Mouse (Mus musculus) liver, embryonic 14.5 days (tissue): ENCODE measurements around the gene Shcbp1l. TPM values are rescaled to one million over a fixed set of nuclear protein-coding genes. Genes with fewer than 3 reads are reported as not detected.
"Not testable (repeated sequence)": the region's sequence is repeated elsewhere in the genome, so short reads cannot be mapped to it uniquely, and the experiment has no call there.

Source experiments
- ATAC-seq: fragments of 200-750 bp; cut with Nextera tagmentation; 2 replicates; pipeline ENCODE4 v1.8.0; 2017; ENCODE audit warnings: moderate number of reproducible peaks, mild to moderate bottlenecking, moderate library complexity; ENCODE audit not compliant: insufficient read depth
- DNase-seq, 3 experiments: peaks; one replicate each; pipeline ENCODE4 v3.0.0-alpha.2; 2012 to 2013; ENCODE audit warnings: low read depth in 3 of 3, low spot score in 3 of 3
- H3K27ac ChIP-seq: fragments of 300-500 bp; sonication (generic); 2 replicates; pipeline ENCODE4 v1.5.1; 2014; ENCODE audit warnings: moderate library complexity, mild to moderate bottlenecking, control low read depth, inconsistent platforms
- H3K27me3 ChIP-seq: fragments of 300-500 bp; sonication (generic); 2 replicates; pipeline ENCODE4 v1.6.1; 2014; ENCODE audit warnings: mild to moderate bottlenecking, low read length, moderate library complexity; ENCODE audit not compliant: control insufficient read depth, insufficient read depth
- H3K36me3 ChIP-seq: fragments of 300-500 bp; sonication (generic); replicated peaks from 2 replicates; pipeline ENCODE4 v1.6.1; 2014; ENCODE audit warnings: low read depth; ENCODE audit not compliant: control insufficient read depth, insufficient read depth
- H3K4me1 ChIP-seq, 2 experiments: fragments of 200-500 bp in 1 of 2; fragments of 300-500 bp in 1 of 2; sonication (generic) in 1 of 2; replicated peaks; 2 replicates each; pipeline ENCODE4 v1.6.1; 2012 to 2014; ENCODE audit warnings: antibody characterized with exemption in 1 of 2, inconsistent platforms in 1 of 2, low read length in 1 of 2; ENCODE audit not compliant: control insufficient read depth in 2 of 2, insufficient read depth in 2 of 2
- H3K4me2 ChIP-seq: fragments of 300-500 bp; sonication (generic); 2 replicates; pipeline ENCODE4 v1.6.1; 2014; ENCODE audit warnings: low read depth, mild to moderate bottlenecking, control low read depth, moderate library complexity
- H3K4me3 ChIP-seq, 2 experiments: fragments of 200-500 bp in 1 of 2; fragments of 300-500 bp in 1 of 2; sonication (generic) in 1 of 2; 2 replicates each; pipeline ENCODE4 v1.5.1; 2012 to 2014; ENCODE audit warnings: low read depth in 2 of 2, low read length in 2 of 2, mild to moderate bottlenecking in 2 of 2, control low read depth in 1 of 2, inconsistent platforms in 1 of 2, moderate library complexity in 1 of 2; ENCODE audit not compliant: insufficient read depth in 1 of 2
- H3K9ac ChIP-seq: fragments of 300-500 bp; sonication (generic); replicated peaks from 2 replicates; pipeline ENCODE4 v1.6.1; 2014; ENCODE audit warnings: mild to moderate bottlenecking, control low read depth, moderate library complexity
- H3K9me3 ChIP-seq: fragments of 300-500 bp; sonication (generic); 2 replicates; pipeline ENCODE4 v1.6.1; 2016; ENCODE audit warnings: low read length, mixed read lengths; ENCODE audit not compliant: control insufficient read depth
- CTCF ChIP-seq: IDR thresholded peaks from 2 replicates; pipeline ENCODE4 v1.5.1; 2016; ENCODE audit warnings: antibody characterized with exemption, low read depth, control low read depth
- EP300 ChIP-seq: IDR thresholded peaks from 2 replicates; pipeline ENCODE4 v1.6.1; 2016; ENCODE audit warnings: antibody characterized with exemption, low read depth
- WGBS: fragments of 180-500 bp; shearing (Covaris S2); extraction: QIAGEN DNeasy Blood & Tissue Kit; methylation state at CpG from one replicate; pipeline ENCODE4 v1.1.7; 2014; ENCODE audit not compliant: insufficient replicate concordance; 5-methylcytosine and 5-hydroxymethylcytosine counted together
- polyA plus RNA-seq, 2 experiments: library from polyadenylated mRNA; depleted of rRNA in 1 of 2; stranded (reverse) in 1 of 2; unstranded in 1 of 2; fragments of >200 nt; fragmentation: Nextera tagmentation in 1 of 2; extraction: Ambion mirVana in 1 of 2; gene quantifications; 2 replicates each; pipeline versions ENCODE4 v1.2.1 to v1.2.3; 2012 to 2014

The Shcbp1l gene
- polyA plus RNA-seq, 2 experiments, result 0.27 to 0.28 TPM

- Histone ChIP-seq H3K9ac (peak overlapping the region; percentile 97), H3K4me2 (peak overlapping the region; percentile 94), H3K4me1 (peaks cover 13 to 18% of the 10 kb centered on the region in 2 experiments), H3K36me3 (peaks cover 30% of the 10 kb centered on the region), H3K4me3 (peak overlapping the region; percentile 97 to 99), H3K27ac (peak overlapping the region; percentile 64)
- peak; percentile 16; the same call in 1 of the 2 replicates for TF ChIP-seq CTCF
- not testable (repeated sequence) for DNase-seq, H3K9me3 ChIP-seq, H3K27me3 ChIP-seq, ATAC-seq
- 4% methylated on average over 6 of the region's 6 CpGs for WGBS
Measured at GRCm38 (mm10) chr1:153486120-153486519, 61.2 kb downstream of the Shcbp1l start.

- Histone ChIP-seq H3K27ac (peak overlapping the region; percentile 64), H3K27me3 (no peaks in the 10 kb centered on the region), H3K4me1 (peaks cover 13 to 18% of the 10 kb centered on the region in 2 experiments), H3K36me3 (peaks cover 22% of the 10 kb centered on the region), H3K4me2 (peak overlapping the region; percentile 94), H3K9me3 (no peaks in the 10 kb centered on the region), H3K4me3 (peak overlapping the region; percentile 97 to 99), H3K9ac (peak overlapping the region; percentile 97)
- TF ChIP-seq CTCF (no peak), EP300 (no peak)
- ATAC-seq, result peak; percentile 70
- WGBS, result under 1% methylated on average over 57 of the region's 64 CpGs
- DNase-seq, result peak in 2 of 3 experiments; percentile 41 to 56
Measured at GRCm38 (mm10) chr1:153486767-153487499, 62.0 kb downstream of the Shcbp1l start.

- Histone ChIP-seq H3K4me3 (peak within 1 kb of the TSS; percentile 97 to 99), H3K27ac (peak within 1 kb of the TSS; percentile 64), H3K9ac (peak within 1 kb of the TSS; percentile 97), H3K4me1 (peaks cover 13 to 18% of the 10 kb centered on the region in 2 experiments), H3K4me2 (peak within 1 kb of the TSS; percentile 94), H3K27me3 (no peaks in the 10 kb centered on the region), H3K9me3 (no peaks in the 10 kb centered on the region), H3K36me3 (peaks cover 16% of the 10 kb centered on the region)
- WGBS, result 0% methylated on average over 34 of the region's 35 CpGs
- ATAC-seq (peak; percentile 80), DNase-seq (peak; percentile 87 to 88 (median 88))
- TF ChIP-seq CTCF, result no peak
- TF ChIP-seq EP300, result no peak; the same call in 1 of the 2 replicates
Measured at GRCm38 (mm10) chr1:153487500-153487879, 62.5 kb downstream of the Shcbp1l start, which contains the start of gene Dhx9. Dhx9 (minus strand) TSS chr1:153487660.

GRCm38 (mm10) chr1:153489132-153489531 is 64.2 kb downstream of the Shcbp1l start:
- DNase-seq (no peak), ATAC-seq (no peak)
- Histone ChIP-seq H3K9me3 (no peaks in the 10 kb centered on the region), H3K27ac (no peak overlapping the region), H3K4me3 (no peak overlapping the region), H3K27me3 (no peaks in the 10 kb centered on the region), H3K4me1 (peaks cover 18 to 19% of the 10 kb centered on the region in 2 experiments), H3K4me2 (no peak overlapping the region), H3K9ac (no peak overlapping the region; the same call in 1 of the 2 replicates), H3K36me3 (peaks cover 5% of the 10 kb centered on the region)
- TF ChIP-seq EP300, result no peak
- peak; percentile 58 for TF ChIP-seq CTCF
- WGBS, result 28% methylated on average over 7 of the region's 7 CpGs

- no peak overlapping the region for H3K27ac ChIP-seq
- no peak for TF ChIP-seq EP300
- ATAC-seq, result no peak
Measured at GRCm38 (mm10) chr1:153489540-153489939, 64.6 kb downstream of the Shcbp1l start.

More at GRCm38 (mm10) chr1:153489540-153489939, 64.6 kb downstream of the Shcbp1l start:
- no peaks in the 10 kb centered on the region for H3K9me3 ChIP-seq
- no peak overlapping the region for H3K4me3 ChIP-seq
- no peaks in the 10 kb centered on the region for H3K27me3 ChIP-seq
- peaks cover 16 to 19% of the 10 kb centered on the region in 2 experiments for H3K4me1 ChIP-seq
- no peak for DNase-seq
- H3K36me3 ChIP-seq, result peaks cover 1% of the 10 kb centered on the region; the same call in 1 of the 2 replicates
- no peak overlapping the region for H3K9ac ChIP-seq
- WGBS, result 32% methylated on average over 2 of the region's 2 CpGs
- no peak overlapping the region for H3K4me2 ChIP-seq
